Mouse (Mus musculus) liver, adult 2 months (tissue): ENCODE measurements around the gene Mns1. TPM values are rescaled to one million over a fixed set of nuclear protein-coding genes. Genes with fewer than 3 reads are reported as not detected.
A peak's percentile ranks its signal among the peaks of the same experiment; 100 is the strongest.

Experiments used
- DNase-seq: peaks from one replicate; pipeline ENCODE4 v3.0.0-alpha.2; 2011; ENCODE audit warnings: low read depth, low spot score; ENCODE audit errors: extremely low read depth
- H3K27ac ChIP-seq: fragments of 200-500 bp; replicated peaks from 2 replicates; pipeline ENCODE4 v1.5.1; 2012; ENCODE audit warnings: low read depth, mild to moderate bottlenecking, control low read depth, inconsistent platforms, low read length; ENCODE audit not compliant: insufficient read depth
- H3K27me3 ChIP-seq: fragments of 200-500 bp; 2 replicates; pipeline ENCODE4 v1.6.1; 2012; ENCODE audit warnings: mild to moderate bottlenecking, moderate library complexity, low read length, inconsistent platforms; ENCODE audit not compliant: control insufficient read depth, insufficient read depth
- H3K36me3 ChIP-seq: fragments of 200-500 bp; 2 replicates; pipeline ENCODE4 v1.6.1; 2012; ENCODE audit warnings: low read length, inconsistent platforms; ENCODE audit not compliant: control insufficient read depth, insufficient read depth
- H3K4me1 ChIP-seq: fragments of 200-500 bp; 2 replicates; pipeline ENCODE4 v1.6.1; 2011; ENCODE audit warnings: low read length; ENCODE audit not compliant: control insufficient read depth, insufficient read depth
- H3K4me3 ChIP-seq: fragments of 200-500 bp; 2 replicates; pipeline ENCODE4 v1.5.1; 2011; ENCODE audit warnings: low read depth, mild to moderate bottlenecking, control low read depth, low read length, moderate library complexity; ENCODE audit not compliant: insufficient read depth
- H3K79me2 ChIP-seq: fragments of 200-500 bp; 2 replicates; pipeline ENCODE4 v1.6.1; 2012; ENCODE audit warnings: inconsistent platforms, mild to moderate bottlenecking, low read length, moderate library complexity; ENCODE audit not compliant: control insufficient read depth, insufficient read depth
- H3K9ac ChIP-seq: fragments of 200-500 bp; 2 replicates; pipeline ENCODE4 v1.6.1; 2012; ENCODE audit warnings: low read depth, mild to moderate bottlenecking, control low read depth, inconsistent platforms, low read length
- CTCF ChIP-seq: fragments of 200-500 bp; IDR thresholded peaks from 2 replicates; pipeline ENCODE4 v1.5.1; 2011; ENCODE audit warnings: low read depth, low read length, control low read depth
- POLR2A ChIP-seq: fragments of 200-500 bp; IDR thresholded peaks from 2 replicates; pipeline ENCODE4 v1.6.1; 2011; ENCODE audit warnings: low read length, control low read depth; ENCODE audit not compliant: insufficient read depth; ENCODE audit errors: extremely low read depth
- WGBS: fragments of 180-500 bp; shearing (Covaris S2); methylation state at CpG from one replicate; pipeline ENCODE4 v1.1.7; 2018; 5-methylcytosine and 5-hydroxymethylcytosine counted together
- polyA plus RNA-seq: library from polyadenylated mRNA; depleted of rRNA; stranded (reverse); fragments of >200 nt; gene quantifications from 2 replicates; pipeline ENCODE4 v1.2.3, GENCODE M21; 2012
- total RNA-seq: library from RNA; depleted of rRNA; stranded (reverse); fragments of >200 nt; gene quantifications from 2 replicates; pipeline ENCODE4 v1.2.3, GENCODE M21; 2014

The Mns1 gene
- total and polyA plus RNA-seq, 2 experiments, result 0.02 to 0.18 TPM

GRCm38 (mm10) chr9:72456374-72456773 lies 18.6 kb downstream of the Mns1 start:
- Histone ChIP-seq H3K36me3 (no peaks in the 10 kb centered on the region), H3K27me3 (no peaks in the 10 kb centered on the region), H3K4me1 (no peaks in the 10 kb centered on the region), H3K79me2 (no peaks in the 10 kb centered on the region), H3K27ac (no peak overlapping the region), H3K4me3 (no peak overlapping the region), H3K9ac (no peak overlapping the region)
- WGBS, result 29% methylated on average over 1 of the region's 1 CpGs
- no peak for DNase-seq
- TF ChIP-seq POLR2A, result no peak
- no peak for TF ChIP-seq CTCF

GRCm38 (mm10) chr9:72458233-72458632 lies 20.4 kb downstream of the Mns1 start:
- Histone ChIP-seq H3K4me3 (no peak overlapping the region), H3K9ac (no peak overlapping the region), H3K27ac (no peak overlapping the region), H3K4me1 (no peaks in the 10 kb centered on the region), H3K79me2 (no peaks in the 10 kb centered on the region), H3K27me3 (no peaks in the 10 kb centered on the region), H3K36me3 (no peaks in the 10 kb centered on the region)
- 16% methylated on average over 5 of the region's 5 CpGs for WGBS
- peak; percentile 51 for DNase-seq
- TF ChIP-seq POLR2A (no peak), CTCF (peak; percentile 95)

GRCm38 (mm10) chr9:72459703-72460102 lies 21.9 kb downstream of the Mns1 start:
- WGBS, result 85% methylated on average over 3 of the region's 3 CpGs
- H3K36me3 ChIP-seq, result no peaks in the 10 kb centered on the region
- no peak for TF ChIP-seq POLR2A
- TF ChIP-seq CTCF, result no peak

GRCm38 (mm10) chr9:72460767-72461166 lies 23.0 kb downstream of the Mns1 start:
- Histone ChIP-seq H3K27ac (no peak overlapping the region), H3K36me3 (no peaks in the 10 kb centered on the region), H3K27me3 (no peaks in the 10 kb centered on the region), H3K9ac (no peak overlapping the region), H3K79me2 (no peaks in the 10 kb centered on the region), H3K4me1 (no peaks in the 10 kb centered on the region; the same call in 1 of the 2 replicates), H3K4me3 (no peak overlapping the region)
- WGBS, result 72% methylated on average over 3 of the region's 3 CpGs
- TF ChIP-seq CTCF, result no peak
- no peak for TF ChIP-seq POLR2A
- DNase-seq, result no peak

More at GRCm38 (mm10) chr9:72459703-72460102, 21.9 kb downstream of the Mns1 start:
- no peak overlapping the region for H3K4me3 ChIP-seq
- no peaks in the 10 kb centered on the region for H3K79me2 ChIP-seq
- H3K27ac ChIP-seq, result no peak overlapping the region
- DNase-seq, result no peak
- H3K9ac ChIP-seq, result no peak overlapping the region
- H3K4me1 ChIP-seq, result no peaks in the 10 kb centered on the region
- H3K27me3 ChIP-seq, result no peaks in the 10 kb centered on the region

- no peaks in the 10 kb centered on the region for H3K79me2 ChIP-seq
- no peaks in the 10 kb centered on the region for H3K36me3 ChIP-seq
- H3K9ac ChIP-seq, result no peak overlapping the region
- no peak for DNase-seq
- WGBS, result 92% methylated on average over 2 of the region's 2 CpGs
- TF ChIP-seq POLR2A, result no peak
- no peak for TF ChIP-seq CTCF
- no peaks in the 10 kb centered on the region for H3K27me3 ChIP-seq
- no peak overlapping the region for H3K4me3 ChIP-seq
- no peaks in the 10 kb centered on the region; the same call in 1 of the 2 replicates for H3K4me1 ChIP-seq
- no peak overlapping the region for H3K27ac ChIP-seq
Observed at GRCm38 (mm10) chr9:72462427-72462826, 24.6 kb downstream of the Mns1 start.

- no peaks in the 10 kb centered on the region for H3K79me2 ChIP-seq
Observed at GRCm38 (mm10) chr9:72464806-72465205, 27.0 kb downstream of the Mns1 start.

More at GRCm38 (mm10) chr9:72464806-72465205, 27.0 kb downstream of the Mns1 start:
- 73% methylated on average over 1 of the region's 1 CpGs for WGBS
- no peak overlapping the region for H3K4me3 ChIP-seq
- no peaks in the 10 kb centered on the region for H3K27me3 ChIP-seq
- no peak overlapping the region for H3K9ac ChIP-seq
- H3K4me1 ChIP-seq, result no peaks in the 10 kb centered on the region; the same call in 1 of the 2 replicates
- H3K27ac ChIP-seq, result no peak overlapping the region
- no peaks in the 10 kb centered on the region for H3K36me3 ChIP-seq
- DNase-seq, result no peak
- TF ChIP-seq CTCF (no peak), POLR2A (no peak)
